Mouse (Mus musculus) forebrain, embryonic 10.5 days (tissue): ENCODE data around the gene 4933424G06Rik. TPM values are rescaled to one million over a fixed set of nuclear protein-coding genes. Genes with fewer than 3 reads are reported as not detected.
A peak's percentile ranks its signal among the peaks of the same experiment; 100 is the strongest.

ENCODE experiments used
- DNase-seq: peaks from one replicate; pipeline ENCODE4 v3.0.0-alpha.2; 2017; ENCODE audit warnings: low spot score; ENCODE audit errors: extremely low spot score
- H3K27ac ChIP-seq: fragments of 300-500 bp; sonication (generic); 2 replicates; pipeline ENCODE4 v1.5.1; 2016; ENCODE audit warnings: mild to moderate bottlenecking
- H3K27me3 ChIP-seq: fragments of 300-500 bp; sonication (generic); 2 replicates; pipeline ENCODE4 v1.6.1; 2016; ENCODE audit warnings: mild to moderate bottlenecking; ENCODE audit not compliant: poor library complexity, severe bottlenecking
- H3K36me3 ChIP-seq: fragments of 300-500 bp; sonication (generic); replicated peaks from 2 replicates; pipeline ENCODE4 v1.6.1; 2016; ENCODE audit warnings: mild to moderate bottlenecking, moderate library complexity
- H3K4me1 ChIP-seq: fragments of 300-500 bp; sonication (generic); 2 replicates; pipeline ENCODE4 v1.6.1; 2016
- H3K4me3 ChIP-seq: fragments of 300-500 bp; sonication (generic); 2 replicates; pipeline ENCODE4 v1.5.1; 2016; ENCODE audit warnings: mild to moderate bottlenecking, moderate library complexity
- H3K9me3 ChIP-seq: fragments of 300-500 bp; sonication (generic); 2 replicates; pipeline ENCODE4 v1.6.1; 2016; ENCODE audit warnings: mild to moderate bottlenecking, moderate library complexity
- WGBS: fragments of 180-500 bp; shearing (Covaris S2); methylation state at CpG from one replicate; pipeline ENCODE4 v1.1.7; 2016; 5-methylcytosine and 5-hydroxymethylcytosine counted together
- polyA plus RNA-seq: library from polyadenylated mRNA; unstranded; fragments of >200 nt; fragmentation: Nextera tagmentation; extraction: Ambion mirVana; gene quantifications from 2 replicates; pipeline ENCODE4 v1.2.1, GENCODE M21; 2016

4933424G06Rik gene
- polyA plus RNA-seq, 1 experiment from 2014 or later: not detected

GRCm38 (mm10) chr1:36761061-36761460, 51.1 kb downstream of the 4933424G06Rik start:
- no peak overlapping the region for H3K4me3 ChIP-seq
- H3K36me3 ChIP-seq: no peaks in the 10 kb centered on the region
- 87% methylated on average over 8 of the region's 8 CpGs for WGBS
- H3K27me3 ChIP-seq: no peaks in the 10 kb centered on the region
- H3K4me1 ChIP-seq: no peaks in the 10 kb centered on the region
- H3K27ac ChIP-seq: 0 out of 2 replicates have a peak overlapping the region, but pooled peaks have one; percentile 5
- DNase-seq: no peak
- no peaks in the 10 kb centered on the region for H3K9me3 ChIP-seq

- no peaks in the 10 kb centered on the region for H3K36me3 ChIP-seq
- no peaks in the 10 kb centered on the region for H3K4me1 ChIP-seq
- H3K27ac ChIP-seq: 0 out of 2 replicates have a peak within 1 kb of the TSS, but pooled peaks have one; percentile 5
- DNase-seq: no peak
- WGBS: 92% methylated on average over 11 of the region's 11 CpGs
- no peak within 1 kb of the TSS for H3K4me3 ChIP-seq
- H3K27me3 ChIP-seq: no peaks in the 10 kb centered on the region
- no peaks in the 10 kb centered on the region for H3K9me3 ChIP-seq
These were observed 51.6 kb downstream of the 4933424G06Rik start, which contains the start of gene Zap70 for GRCm38 (mm10) chr1:36761568-36761967. Gene Zap70, plus strand, starts transcription at chr1:36761798.

GRCm38 (mm10) chr1:36766431-36767205, 56.7 kb downstream of the 4933424G06Rik start:
- Histone ChIP-seq H3K9me3 (no peaks in the 10 kb centered on the region), H3K27ac (no peak overlapping the region), H3K36me3 (no peaks in the 10 kb centered on the region), H3K27me3 (peaks cover 20% of the 10 kb centered on the region), H3K4me3 (no peak overlapping the region), H3K4me1 (peaks cover 8% of the 10 kb centered on the region)
- no peak for DNase-seq
- WGBS: 75% methylated on average over 4 of the region's 4 CpGs

GRCm38 (mm10) chr1:36767321-36767720, 57.4 kb downstream of the 4933424G06Rik start:
- Histone ChIP-seq H3K4me1 (peaks cover 8% of the 10 kb centered on the region), H3K36me3 (no peaks in the 10 kb centered on the region), H3K27ac (no peak overlapping the region), H3K27me3 (peaks cover 23% of the 10 kb centered on the region), H3K9me3 (no peaks in the 10 kb centered on the region), H3K4me3 (no peak overlapping the region)
- DNase-seq: no peak
- 68% methylated on average over 10 of the region's 10 CpGs for WGBS

GRCm38 (mm10) chr1:36768786-36769185, 58.8 kb downstream of the 4933424G06Rik start:
- peaks cover 8% of the 10 kb centered on the region for H3K4me1 ChIP-seq
- H3K9me3 ChIP-seq: no peaks in the 10 kb centered on the region
- 85% methylated on average over 5 of the region's 5 CpGs for WGBS
- peaks cover 23% of the 10 kb centered on the region for H3K27me3 ChIP-seq
- H3K27ac ChIP-seq: no peak overlapping the region
- DNase-seq: no peak
- H3K4me3 ChIP-seq: no peak overlapping the region
- no peaks in the 10 kb centered on the region for H3K36me3 ChIP-seq

- Histone ChIP-seq H3K36me3 (no peaks in the 10 kb centered on the region), H3K4me3 (no peak overlapping the region), H3K27me3 (peaks cover 23% of the 10 kb centered on the region), H3K9me3 (no peaks in the 10 kb centered on the region), H3K4me1 (peaks cover 8% of the 10 kb centered on the region), H3K27ac (no peak overlapping the region)
- DNase-seq: no peak
- WGBS: 88% methylated on average over 1 of the region's 1 CpGs
These were observed 60.0 kb downstream of the 4933424G06Rik start for GRCm38 (mm10) chr1:36769951-36770350.

GRCm38 (mm10) chr1:36770998-36771397, 61.0 kb downstream of the 4933424G06Rik start:
- peak overlapping the region; percentile 62 for H3K27ac ChIP-seq

GRCm38 (mm10) chr1:36772198-36772934, 62.4 kb downstream of the 4933424G06Rik start:
- Histone ChIP-seq H3K27me3 (peaks cover 23% of the 10 kb centered on the region), H3K4me3 (no peak overlapping the region), H3K4me1 (peaks cover 8% of the 10 kb centered on the region), H3K36me3 (no peaks in the 10 kb centered on the region), H3K9me3 (no peaks in the 10 kb centered on the region), H3K27ac (no peak overlapping the region)
- 88% methylated on average over 9 of the region's 9 CpGs for WGBS
- DNase-seq: no peak

More at GRCm38 (mm10) chr1:36770998-36771397, 61.0 kb downstream of the 4933424G06Rik start:
- 17% methylated on average over 27 of the region's 27 CpGs for WGBS
- H3K4me1 ChIP-seq: peaks cover 8% of the 10 kb centered on the region
- H3K36me3 ChIP-seq: no peaks in the 10 kb centered on the region
- peaks cover 23% of the 10 kb centered on the region for H3K27me3 ChIP-seq
- H3K9me3 ChIP-seq: no peaks in the 10 kb centered on the region
- peak; percentile 23 for DNase-seq
- H3K4me3 ChIP-seq: peak overlapping the region; percentile 48

- no peaks in the 10 kb centered on the region for H3K36me3 ChIP-seq
- H3K4me3 ChIP-seq: no peak overlapping the region
- H3K27ac ChIP-seq: no peak overlapping the region
- peaks cover 11% of the 10 kb centered on the region for H3K4me1 ChIP-seq
- H3K9me3 ChIP-seq: no peaks in the 10 kb centered on the region
- no peak for DNase-seq
- 90% methylated on average over 13 of the region's 13 CpGs for WGBS
- H3K27me3 ChIP-seq: peaks cover 16% of the 10 kb centered on the region
These were observed 70.8 kb downstream of the 4933424G06Rik start for GRCm38 (mm10) chr1:36780793-36781192.

GRCm38 (mm10) chr1:36782476-36782875, 72.5 kb downstream of the 4933424G06Rik start:
- WGBS: 85% methylated on average over 11 of the region's 11 CpGs
- H3K27ac ChIP-seq: no peak overlapping the region
- no peak overlapping the region for H3K4me3 ChIP-seq
- no peaks in the 10 kb centered on the region for H3K9me3 ChIP-seq
- no peaks in the 10 kb centered on the region for H3K36me3 ChIP-seq
- peaks cover 13% of the 10 kb centered on the region for H3K4me1 ChIP-seq
- peaks cover 22% of the 10 kb centered on the region for H3K27me3 ChIP-seq
- no peak for DNase-seq

- Histone ChIP-seq H3K27me3 (peaks cover 22% of the 10 kb centered on the region), H3K27ac (peak overlapping the region; percentile 66; the same call in 1 of the 2 replicates), H3K4me1 (peaks cover 13% of the 10 kb centered on the region), H3K36me3 (no peaks in the 10 kb centered on the region), H3K9me3 (no peaks in the 10 kb centered on the region), H3K4me3 (peak overlapping the region; percentile 56)
- DNase-seq: peak; percentile 77
- 4% methylated on average over 20 of the region's 20 CpGs for WGBS
These were observed 74.6 kb downstream of the 4933424G06Rik start for GRCm38 (mm10) chr1:36784365-36785134.

- WGBS: 2% methylated on average over 16 of the region's 16 CpGs
- Histone ChIP-seq H3K36me3 (no peaks in the 10 kb centered on the region), H3K4me1 (peaks cover 13% of the 10 kb centered on the region), H3K27me3 (peaks cover 22% of the 10 kb centered on the region), H3K9me3 (no peaks in the 10 kb centered on the region), H3K27ac (peak overlapping the region; percentile 66; the same call in 1 of the 2 replicates), H3K4me3 (peak overlapping the region; percentile 56)
- peak; percentile 42 for DNase-seq
These were observed 75.3 kb downstream of the 4933424G06Rik start for GRCm38 (mm10) chr1:36785238-36785641.
